Mouse (Mus musculus): ENCODE results near the gene Snx25.

The Snx25 gene

DNA sequence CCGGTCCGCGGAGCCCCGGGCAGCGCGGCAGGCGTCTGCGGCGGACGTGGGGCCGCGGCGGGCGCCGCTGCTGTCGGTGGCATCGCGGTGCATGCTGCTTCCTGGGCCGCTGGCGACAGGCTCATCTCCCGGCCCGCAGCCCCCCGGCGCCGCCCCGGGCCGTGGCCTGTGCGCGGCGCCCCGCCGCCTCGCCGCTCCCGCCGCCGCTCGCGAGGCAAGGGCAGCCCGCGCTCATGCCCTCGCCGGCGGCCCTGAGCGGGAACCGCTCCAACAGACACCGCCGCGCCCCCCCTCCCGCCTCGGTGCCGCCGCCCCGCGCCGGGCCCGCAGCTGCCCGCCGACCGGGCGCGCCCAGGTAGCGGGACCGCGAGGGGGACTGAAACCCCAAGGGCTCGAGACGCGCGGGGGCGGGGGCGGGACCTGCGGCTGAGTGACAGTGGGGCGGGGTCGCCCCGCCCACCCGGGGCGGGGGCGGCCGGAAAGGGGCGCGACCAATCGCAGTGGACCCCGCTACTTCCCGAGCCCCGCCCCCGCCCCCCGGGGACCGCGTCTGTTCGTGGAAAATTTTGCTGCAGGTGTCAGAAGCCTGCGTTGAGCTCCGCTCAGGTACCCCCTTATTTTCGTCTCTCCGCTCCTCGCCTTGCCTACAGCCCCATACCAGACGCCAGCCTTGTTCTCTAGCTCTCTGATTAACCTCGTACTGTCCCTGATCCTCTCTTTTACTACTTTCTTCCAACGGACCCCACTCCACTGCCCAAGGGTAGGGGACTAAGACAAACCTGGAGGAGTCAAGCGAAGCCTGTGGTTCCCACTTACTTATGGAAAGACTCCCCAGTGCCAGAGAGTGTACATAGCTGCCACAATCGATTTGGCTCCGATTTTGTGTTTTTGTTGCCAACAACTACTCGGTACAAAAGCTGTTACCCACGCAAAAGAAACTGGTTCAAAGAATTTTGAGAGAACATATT lies at the start of gene Snx25:
Gene Snx25, minus strand, starts transcription at position 96 of the 968 bp plus-strand sequence.
- peak; percentile 78 for DNase-seq (ENCODE audit: low read depth, low spot score)

- no peak for DNase-seq (ENCODE audit: low read depth, low spot score)
These were observed 45.7 kb upstream of the Snx25 start for GRCm38 (mm10) chr8:46197673-46198072.

- DNase-seq (ENCODE audit: low read depth, low spot score): no peak
These were observed 44.9 kb upstream of the Snx25 start for GRCm38 (mm10) chr8:46196877-46197276.

DNA sequence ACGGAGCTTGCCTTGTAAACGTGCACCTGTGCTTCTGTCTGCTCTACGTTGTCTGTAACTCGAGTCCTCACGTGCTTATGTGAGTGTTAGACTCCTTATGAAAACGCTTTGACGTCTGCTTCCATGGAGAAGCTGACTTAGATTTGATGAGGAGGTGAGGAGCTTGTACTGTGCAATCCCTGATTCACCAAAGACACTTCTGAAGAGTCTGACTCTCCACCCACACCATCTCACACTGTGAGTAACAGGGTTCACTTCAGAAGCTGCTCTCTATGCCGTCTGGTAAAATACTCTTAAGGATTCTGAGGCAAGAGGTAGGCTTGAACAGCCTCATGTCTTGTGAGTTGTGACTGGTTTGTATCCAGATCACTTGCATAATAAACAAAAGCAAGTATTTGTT lies 41.1 kb upstream of the Snx25 start:
- no peak for DNase-seq (ENCODE audit: low read depth, low spot score)

- peak; percentile 82 for DNase-seq (ENCODE audit: low read depth, low spot score)
These were observed 33.4 kb upstream of the Snx25 start for GRCm38 (mm10) chr8:46185361-46185760.

- no peak for DNase-seq (ENCODE audit: low read depth, low spot score)
These were observed 28.2 kb upstream of the Snx25 start for GRCm38 (mm10) chr8:46180136-46180535.

- no peak for DNase-seq (ENCODE audit: low read depth, low spot score)
These were observed 21.7 kb upstream of the Snx25 start for GRCm38 (mm10) chr8:46173651-46174050.

- DNase-seq (ENCODE audit: low read depth, low spot score): no peak
These were observed 11.9 kb upstream of the Snx25 start for GRCm38 (mm10) chr8:46163870-46164190.

GRCm38 (mm10) chr8:46162953-46163869 lies 11.3 kb upstream of the Snx25 start:
- DNase-seq (ENCODE audit: low read depth, low spot score): peak; percentile 97

GRCm38 (mm10) chr8:46153042-46153441 lies 1.1 kb upstream of the Snx25 start:
- DNase-seq (ENCODE audit: low read depth, low spot score): no peak

GRCm38 (mm10) chr8:46151202-46152062 lies 527 bp downstream of the Snx25 start, which contains the start of gene Cfap97:
TSS of gene Cfap97 (plus strand) at chr8:46151771.
- DNase-seq (ENCODE audit: low read depth, low spot score): peak; percentile 38

- DNase-seq (ENCODE audit: low read depth, low spot score): peak; percentile 27
These were observed 2.2 kb downstream of the Snx25 start for GRCm38 (mm10) chr8:46149782-46150181.

GRCm38 (mm10) chr8:46149306-46149705 lies 2.7 kb downstream of the Snx25 start:
- no peak for DNase-seq (ENCODE audit: low read depth, low spot score)

GRCm38 (mm10) chr8:46146173-46146572 lies 5.8 kb downstream of the Snx25 start:
- DNase-seq (ENCODE audit: low read depth, low spot score): no peak

- DNase-seq (ENCODE audit: low read depth, low spot score): no peak
These were observed 8.0 kb downstream of the Snx25 start for GRCm38 (mm10) chr8:46143924-46144323.

- no peak for DNase-seq (ENCODE audit: low read depth, low spot score)
These were observed 8.5 kb downstream of the Snx25 start for GRCm38 (mm10) chr8:46143470-46143869.

GRCm38 (mm10) chr8:46142498-46143081 lies 9.4 kb downstream of the Snx25 start:
- DNase-seq (ENCODE audit: low read depth, low spot score): no peak

GRCm38 (mm10) chr8:46141688-46142087 lies 10.3 kb downstream of the Snx25 start:
- no peak for DNase-seq (ENCODE audit: low read depth, low spot score)

- no peak for DNase-seq (ENCODE audit: low read depth, low spot score)
These were observed 11.4 kb downstream of the Snx25 start for GRCm38 (mm10) chr8:46140376-46141120.

All from ES-CJ7 (cell line).